Mouse (Mus musculus) lung, postnatal 0 days (tissue): ENCODE measurements around the gene Cyth1.

Source experiments
- CTCF ChIP-seq: IDR thresholded peaks from 2 replicates; pipeline ENCODE4 v1.5.1; 2016; ENCODE audit warnings: antibody characterized with exemption, mild to moderate bottlenecking
- EP300 ChIP-seq: IDR thresholded peaks from 2 replicates; pipeline ENCODE4 v1.6.1; 2016; ENCODE audit warnings: antibody characterized with exemption, mild to moderate bottlenecking, control low read depth

GRCm38 (mm10) chr11:118247359-118248095 is 865 bp downstream of the Cyth1 start:
- no peak; the same call in 1 of the 2 replicates for TF ChIP-seq CTCF
- TF ChIP-seq EP300 = no peak
